Mouse (Mus musculus): ENCODE measurements around the gene Zbtb4. TPM values are rescaled to one million over a fixed set of nuclear protein-coding genes. Genes with fewer than 3 reads are reported as not detected.

The Zbtb4 gene
- polyA plus RNA-seq, 1 experiment: 9.4 TPM

GRCm38 (mm10) chr11:69767625-69767909 is 1.9 kb downstream of the Zbtb4 start:
- H3K27me3 ChIP-seq (ENCODE audit: control insufficient read depth, insufficient read depth, insufficient read length): no peaks in the 10 kb centered on the region
- peak overlapping the region; percentile 59 for H3K4me3 ChIP-seq
- TF ChIP-seq TCF12 (IDR thresholded peaks at IDR 0.05; ENCODE audit: insufficient read depth, poor library complexity, severe bottlenecking): no peak
- TF ChIP-seq SRF (IDR thresholded peaks at IDR 0.05; ENCODE audit: control insufficient read depth, insufficient read length, low read depth): no peak
- no peak for TF ChIP-seq MYOG (IDR thresholded peaks at IDR 0.05; ENCODE audit: control insufficient read depth in 1 of 3, insufficient read depth in 1 of 3, insufficient read length in 2 of 3, low read depth in 2 of 3)
- TF ChIP-seq TCF3 (IDR thresholded peaks at IDR 0.05; ENCODE audit: insufficient read length, low read depth): no peak
- TF ChIP-seq CEBPB (IDR thresholded peaks at IDR 0.05; ENCODE audit: insufficient read depth, poor library complexity, severe bottlenecking): no peak
- no peak for TF ChIP-seq POLR2AphosphoS2 (IDR thresholded peaks at IDR 0.05; ENCODE audit: insufficient read length, low read depth)
- no peak for TF ChIP-seq USF1 (IDR thresholded peaks at IDR 0.05; ENCODE audit: low read depth)
- no peak for TF ChIP-seq POLR2A (IDR thresholded peaks at IDR 0.05; ENCODE audit: insufficient read length, low read depth)
- no peak for TF ChIP-seq E2F4 (IDR thresholded peaks at IDR 0.05; ENCODE audit: insufficient read depth)
- TF ChIP-seq REST (IDR thresholded peaks at IDR 0.05; ENCODE audit: insufficient read depth, insufficient read length): no peak
- TF ChIP-seq MAX (IDR thresholded peaks at IDR 0.05; ENCODE audit: low read depth): no peak
- TF ChIP-seq MYOD1 (IDR thresholded peaks at IDR 0.05; ENCODE audit: control insufficient read depth in 1 of 3, insufficient read length in 2 of 3, low read depth in 2 of 3): no peak
- no peak overlapping the region for H3K4me2 ChIP-seq (ENCODE audit: low read depth)
- H3ac ChIP-seq (ENCODE audit: control insufficient read depth, insufficient read length): no peak overlapping the region
- H3K36me3 ChIP-seq (ENCODE audit: control insufficient read depth, insufficient read depth): peaks cover 5% of the 10 kb centered on the region
- H3K79me2 ChIP-seq (ENCODE audit: control insufficient read depth, insufficient read depth): peaks cover 22% of the 10 kb centered on the region

GRCm38 (mm10) chr11:69774961-69775360 is 9.2 kb downstream of the Zbtb4 start:
- no peak for TF ChIP-seq CEBPB (IDR thresholded peaks at IDR 0.05; ENCODE audit: insufficient read depth, poor library complexity, severe bottlenecking)
- TF ChIP-seq MYOG (IDR thresholded peaks at IDR 0.05; ENCODE audit: control insufficient read depth in 1 of 3, insufficient read depth in 1 of 3, insufficient read length in 2 of 3, low read depth in 2 of 3): no peak
- TF ChIP-seq REST (IDR thresholded peaks at IDR 0.05; ENCODE audit: insufficient read depth, insufficient read length): no peak
- TF ChIP-seq SRF (IDR thresholded peaks at IDR 0.05; ENCODE audit: control insufficient read depth, insufficient read length, low read depth): no peak
- TF ChIP-seq E2F4 (IDR thresholded peaks at IDR 0.05; ENCODE audit: insufficient read depth): no peak
- no peak for TF ChIP-seq MAX (IDR thresholded peaks at IDR 0.05; ENCODE audit: low read depth)
- TF ChIP-seq POLR2A (IDR thresholded peaks at IDR 0.05; ENCODE audit: insufficient read length, low read depth): no peak
- no peak for TF ChIP-seq USF1 (IDR thresholded peaks at IDR 0.05; ENCODE audit: low read depth)
- no peak for TF ChIP-seq POLR2AphosphoS2 (IDR thresholded peaks at IDR 0.05; ENCODE audit: insufficient read length, low read depth)
- TF ChIP-seq TCF12 (IDR thresholded peaks at IDR 0.05; ENCODE audit: insufficient read depth, poor library complexity, severe bottlenecking): no peak
- TF ChIP-seq MYOD1 (IDR thresholded peaks at IDR 0.05; ENCODE audit: control insufficient read depth in 1 of 3, insufficient read length in 2 of 3, low read depth in 2 of 3): no peak
- TF ChIP-seq TCF3 (IDR thresholded peaks at IDR 0.05; ENCODE audit: insufficient read length, low read depth): no peak
- Histone ChIP-seq H3K79me2 (ENCODE audit: control insufficient read depth, insufficient read depth) (peaks cover 6% of the 10 kb centered on the region), H3K4me2 (ENCODE audit: low read depth) (no peak overlapping the region), H3K27me3 (ENCODE audit: control insufficient read depth, insufficient read depth, insufficient read length) (no peaks in the 10 kb centered on the region), H3K36me3 (ENCODE audit: control insufficient read depth, insufficient read depth) (peaks cover 9% of the 10 kb centered on the region), H3K4me3 (no peak overlapping the region), H3ac (ENCODE audit: control insufficient read depth, insufficient read length) (no peak overlapping the region)

- H3K79me2 ChIP-seq (ENCODE audit: control insufficient read depth, insufficient read depth): no peaks in the 10 kb centered on the region
- H3K4me2 ChIP-seq (ENCODE audit: low read depth): no peak overlapping the region
- no peak overlapping the region for H3K4me3 ChIP-seq
- no peaks in the 10 kb centered on the region for H3K27me3 ChIP-seq (ENCODE audit: control insufficient read depth, insufficient read depth, insufficient read length)
- TF ChIP-seq SRF (IDR thresholded peaks at IDR 0.05; ENCODE audit: control insufficient read depth, insufficient read length, low read depth): no peak
- TF ChIP-seq MAX (IDR thresholded peaks at IDR 0.05; ENCODE audit: low read depth): no peak
- no peak for TF ChIP-seq USF1 (IDR thresholded peaks at IDR 0.05; ENCODE audit: low read depth)
- TF ChIP-seq MYOD1 (IDR thresholded peaks at IDR 0.05; ENCODE audit: control insufficient read depth in 1 of 3, insufficient read length in 2 of 3, low read depth in 2 of 3): no peak
- no peak for TF ChIP-seq REST (IDR thresholded peaks at IDR 0.05; ENCODE audit: insufficient read depth, insufficient read length)
- TF ChIP-seq POLR2AphosphoS2 (IDR thresholded peaks at IDR 0.05; ENCODE audit: insufficient read length, low read depth): no peak
- TF ChIP-seq CEBPB (IDR thresholded peaks at IDR 0.05; ENCODE audit: insufficient read depth, poor library complexity, severe bottlenecking): no peak
- TF ChIP-seq POLR2A (IDR thresholded peaks at IDR 0.05; ENCODE audit: insufficient read length, low read depth): no peak
- no peak for TF ChIP-seq TCF12 (IDR thresholded peaks at IDR 0.05; ENCODE audit: insufficient read depth, poor library complexity, severe bottlenecking)
- TF ChIP-seq E2F4 (IDR thresholded peaks at IDR 0.05; ENCODE audit: insufficient read depth): no peak
- TF ChIP-seq MYOG (IDR thresholded peaks at IDR 0.05; ENCODE audit: control insufficient read depth in 1 of 3, insufficient read depth in 1 of 3, insufficient read length in 2 of 3, low read depth in 2 of 3): no peak
- TF ChIP-seq TCF3 (IDR thresholded peaks at IDR 0.05; ENCODE audit: insufficient read length, low read depth): no peak
- H3ac ChIP-seq (ENCODE audit: control insufficient read depth, insufficient read length): no peak overlapping the region
- H3K36me3 ChIP-seq (ENCODE audit: control insufficient read depth, insufficient read depth): peaks cover 8% of the 10 kb centered on the region
Measured at GRCm38 (mm10) chr11:69775716-69776115, 10.0 kb downstream of the Zbtb4 start.

- H3K4me2 ChIP-seq (ENCODE audit: low read depth): no peak overlapping the region
- no peaks in the 10 kb centered on the region for H3K79me2 ChIP-seq (ENCODE audit: control insufficient read depth, insufficient read depth)
Measured at GRCm38 (mm10) chr11:69776488-69776887, 10.8 kb downstream of the Zbtb4 start.

More at GRCm38 (mm10) chr11:69776488-69776887, 10.8 kb downstream of the Zbtb4 start:
- no peak overlapping the region for H3K4me3 ChIP-seq
- H3K36me3 ChIP-seq (ENCODE audit: control insufficient read depth, insufficient read depth): peaks cover 8% of the 10 kb centered on the region
- no peaks in the 10 kb centered on the region for H3K27me3 ChIP-seq (ENCODE audit: control insufficient read depth, insufficient read depth, insufficient read length)
- no peak overlapping the region for H3ac ChIP-seq (ENCODE audit: control insufficient read depth, insufficient read length)
- TF ChIP-seq POLR2AphosphoS2 (IDR thresholded peaks at IDR 0.05; ENCODE audit: insufficient read length, low read depth): peak; percentile 30
- no peak for TF ChIP-seq REST (IDR thresholded peaks at IDR 0.05; ENCODE audit: insufficient read depth, insufficient read length)
- no peak for TF ChIP-seq SRF (IDR thresholded peaks at IDR 0.05; ENCODE audit: control insufficient read depth, insufficient read length, low read depth)
- no peak for TF ChIP-seq CEBPB (IDR thresholded peaks at IDR 0.05; ENCODE audit: insufficient read depth, poor library complexity, severe bottlenecking)
- TF ChIP-seq MYOG (IDR thresholded peaks at IDR 0.05; ENCODE audit: control insufficient read depth in 1 of 3, insufficient read depth in 1 of 3, insufficient read length in 2 of 3, low read depth in 2 of 3): no peak

All from myocyte (in vitro differentiated cells).